Mouse (Mus musculus): ENCODE data around the gene Usp37.
A peak's percentile ranks its signal among the peaks of the same experiment; 100 is the strongest.

GRCm38 (mm10) chr1:74397268-74397918 is 146.7 kb downstream of the Usp37 start:
- TF ChIP-seq CTCF (IDR thresholded peaks at IDR 0.05; ENCODE audit: low read depth) (peak; percentile 91), EP300 (optimal IDR thresholded peaks at IDR 0.05) (peak; percentile 61)

Data from stomach, postnatal 0 days (tissue).